Mouse (Mus musculus): ENCODE measurements around the gene Snrk. TPM values are rescaled to one million over a fixed set of nuclear protein-coding genes. Genes with fewer than 3 reads are reported as not detected.

Snrk gene
- total RNA-seq, 2 experiments from 2014 or later = 209 to 293 TPM

DNA sequence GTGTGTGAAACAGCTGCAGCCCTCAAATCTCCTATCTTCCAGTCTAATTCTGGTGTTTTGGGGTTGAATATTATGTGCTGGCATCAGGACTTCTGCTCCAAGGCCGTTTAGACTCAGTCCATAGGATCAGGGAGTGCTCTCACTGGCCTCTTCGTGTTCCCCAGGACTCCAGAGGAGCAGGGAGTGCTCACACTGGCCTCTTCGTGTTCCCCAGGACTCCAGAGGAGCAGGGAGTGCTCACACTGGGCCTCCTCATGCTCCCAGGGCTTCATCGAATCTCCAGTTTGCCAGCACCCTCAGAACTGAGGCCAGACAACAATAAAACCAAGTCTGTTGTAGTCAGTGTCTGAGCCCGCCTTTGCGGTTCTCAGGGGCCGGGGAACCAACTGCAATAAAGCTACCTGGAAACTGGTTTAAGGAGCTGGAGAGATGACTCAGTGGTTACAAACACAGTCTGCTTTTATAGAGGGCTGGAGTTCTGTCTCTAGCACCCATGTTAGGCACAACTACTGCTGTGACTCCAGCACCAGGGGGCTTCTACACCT is 12.7 kb upstream of the Snrk start:
- no peak for DNase-seq (ENCODE audit: low spot score in 2 of 2)

GRCm38 (mm10) chr9:122107701-122108375 is 9.2 kb upstream of the Snrk start:
- no peak for DNase-seq (ENCODE audit: low spot score in 2 of 2)

DNA sequence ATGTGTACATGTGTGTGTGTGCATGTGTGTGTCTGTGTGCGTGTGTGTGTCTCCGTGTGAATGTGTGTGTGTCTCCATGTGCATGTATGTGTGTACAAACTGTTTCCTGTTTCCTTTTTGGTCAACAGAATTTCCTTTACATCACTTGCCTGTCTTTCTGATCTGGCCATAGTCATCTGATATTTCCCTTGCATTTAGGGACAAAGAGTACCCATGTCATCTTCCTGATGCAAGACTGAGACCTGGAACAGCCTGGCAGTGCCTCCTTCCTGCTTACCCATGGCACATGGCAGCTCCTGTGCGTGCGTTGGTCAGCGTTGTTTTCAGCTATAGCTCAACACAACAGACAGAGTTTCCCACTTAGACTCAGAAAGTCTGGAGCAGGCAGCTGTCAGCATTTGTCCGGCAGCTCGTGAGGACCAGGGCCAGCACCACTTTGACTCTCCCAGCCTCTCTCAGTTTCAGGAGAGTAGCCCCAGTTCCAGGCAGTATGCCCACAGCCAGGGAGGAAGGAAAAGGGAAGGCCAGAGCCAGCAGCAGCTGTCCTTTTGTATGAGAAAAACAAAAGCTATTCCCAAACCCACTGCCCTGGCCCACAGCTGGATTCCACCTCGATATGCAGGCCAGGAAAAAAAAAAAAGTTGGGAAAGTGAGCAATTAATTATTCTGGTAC is 7.4 kb upstream of the Snrk start:
- DNase-seq (ENCODE audit: low spot score in 2 of 2) = no peak

DNA sequence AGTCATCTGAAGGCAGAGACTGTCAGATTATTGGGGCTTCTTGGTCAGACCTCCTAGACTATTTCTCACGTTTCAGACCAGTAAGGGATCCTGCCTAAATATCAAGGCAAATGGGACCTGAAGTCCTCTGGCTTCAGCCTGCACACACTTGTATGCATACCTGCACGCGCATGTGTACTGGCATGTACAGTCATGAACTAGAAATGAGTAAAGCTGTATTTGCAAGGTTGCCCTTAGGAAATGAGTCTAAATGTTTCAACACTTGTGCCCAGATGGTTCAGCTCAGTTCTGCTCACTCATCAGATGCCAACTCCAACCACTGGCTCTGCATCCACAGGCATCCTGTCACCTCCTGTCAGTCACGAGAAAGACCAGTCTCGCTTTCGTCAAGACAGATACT is 6.6 kb upstream of the Snrk start:
- no peak for DNase-seq (ENCODE audit: low spot score in 2 of 2)

- no peak for DNase-seq (ENCODE audit: low spot score in 2 of 2)
Measured at GRCm38 (mm10) chr9:122110921-122111320, 6.1 kb upstream of the Snrk start.

DNA sequence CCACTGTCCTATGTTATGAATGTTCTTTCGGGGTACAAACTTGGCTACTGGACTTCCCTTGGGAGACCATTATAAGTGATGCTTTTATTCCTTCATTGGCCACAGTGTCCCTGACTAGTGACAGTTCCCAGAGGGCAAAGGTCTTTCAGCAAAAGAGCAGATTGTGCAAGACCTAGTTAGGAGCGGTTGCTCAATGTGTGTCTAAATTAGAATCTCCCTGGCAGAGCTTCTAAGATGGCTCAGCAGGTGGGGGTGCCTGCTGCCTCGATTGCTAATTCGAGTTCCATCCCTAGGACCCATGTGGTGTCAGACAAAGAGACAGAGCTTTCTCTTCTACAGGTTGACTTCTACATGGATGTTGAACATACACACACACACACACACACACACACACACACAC is 1.5 kb upstream of the Snrk start:
- peak in 1 of 2 experiments; percentile 45 for DNase-seq (ENCODE audit: low spot score in 2 of 2)

GRCm38 (mm10) chr9:122116359-122116758 is 707 bp upstream of the Snrk start:
- DNase-seq (ENCODE audit: low spot score in 2 of 2) = peak in 1 of 2 experiments; percentile 12

- peak in 1 of 2 experiments; percentile 50 for DNase-seq (ENCODE audit: low spot score in 2 of 2)
Measured at GRCm38 (mm10) chr9:122117692-122118529, 845 bp downstream of the Snrk start.

DNA sequence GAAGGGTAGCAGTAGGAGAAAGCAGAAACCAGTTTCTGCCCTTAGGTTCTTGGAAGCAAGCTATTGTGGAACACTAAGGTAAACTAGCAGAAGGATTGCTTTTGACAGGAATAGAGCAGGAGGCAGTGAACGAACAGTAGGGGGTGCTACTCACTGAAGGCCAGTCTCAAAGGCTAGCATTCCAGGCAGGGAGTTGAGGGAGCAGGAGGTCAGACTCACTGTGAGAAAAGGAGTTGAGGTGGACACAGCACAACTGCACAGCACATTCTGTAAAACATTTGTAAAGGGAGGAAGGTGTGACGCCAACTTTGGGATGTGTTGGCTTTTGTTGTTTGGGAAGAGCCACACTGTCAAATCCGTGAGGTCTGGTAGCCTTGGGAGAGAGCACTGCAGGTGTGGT is 3.0 kb downstream of the Snrk start:
- DNase-seq (ENCODE audit: low spot score in 2 of 2) = peak; percentile 41 to 46

GRCm38 (mm10) chr9:122122113-122122512 is 5.0 kb downstream of the Snrk start:
- no peak for DNase-seq (ENCODE audit: low spot score in 2 of 2)

DNA sequence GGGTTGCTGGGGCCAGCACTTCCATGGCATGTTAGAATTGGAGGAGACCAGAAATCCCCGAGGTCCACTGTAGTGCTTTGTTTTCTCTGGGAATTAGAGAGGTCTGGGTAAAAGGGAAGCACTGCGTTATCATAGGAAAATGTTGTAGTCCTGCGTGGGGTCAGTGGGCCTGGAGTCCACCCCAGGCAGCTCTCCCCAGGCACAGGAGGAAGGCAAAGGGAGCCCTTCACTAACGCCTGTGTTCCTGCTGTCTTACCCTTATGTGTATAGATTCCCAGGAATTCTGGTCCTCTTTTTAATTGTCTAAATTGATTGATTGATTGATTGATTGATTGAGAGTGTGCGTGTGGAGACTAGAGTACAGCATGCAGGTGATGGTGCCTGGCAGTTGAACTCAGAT is 6.1 kb downstream of the Snrk start:
- no peak for DNase-seq (ENCODE audit: low spot score in 2 of 2)

GRCm38 (mm10) chr9:122125723-122126290 is 8.7 kb downstream of the Snrk start:
- DNase-seq (ENCODE audit: low spot score in 2 of 2) = no peak

GRCm38 (mm10) chr9:122126790-122127189 is 9.7 kb downstream of the Snrk start:
- DNase-seq (ENCODE audit: low spot score in 2 of 2) = no peak

DNA sequence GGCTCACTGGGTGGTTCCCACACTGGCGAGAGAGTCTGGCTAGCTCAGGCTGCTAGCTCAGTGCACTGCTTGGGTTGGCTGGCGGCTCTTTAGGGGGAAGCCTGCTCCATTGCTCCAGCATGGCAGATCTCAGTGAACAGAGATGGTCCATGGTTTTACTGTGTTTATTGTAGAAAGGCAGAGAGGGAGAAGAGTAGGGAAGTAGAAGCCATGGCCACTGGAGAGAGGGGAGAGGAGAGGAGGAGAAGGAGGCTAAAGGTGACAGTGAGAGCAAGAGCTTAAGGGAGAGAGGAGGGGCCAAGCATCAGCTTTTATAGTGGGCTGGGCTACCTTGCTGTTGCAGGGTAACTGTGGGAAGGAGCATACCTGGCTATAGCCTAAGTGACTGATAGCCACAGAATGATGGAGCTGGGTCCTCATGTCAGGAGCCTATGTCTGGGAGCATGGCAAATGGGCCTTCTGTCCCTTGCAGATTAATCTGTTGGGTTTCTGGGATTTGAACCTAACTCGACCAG is 10.3 kb downstream of the Snrk start:
- DNase-seq (ENCODE audit: low spot score in 2 of 2) = no peak

- DNase-seq (ENCODE audit: low spot score in 2 of 2) = no peak
Measured at GRCm38 (mm10) chr9:122128686-122129085, 11.6 kb downstream of the Snrk start.

DNA sequence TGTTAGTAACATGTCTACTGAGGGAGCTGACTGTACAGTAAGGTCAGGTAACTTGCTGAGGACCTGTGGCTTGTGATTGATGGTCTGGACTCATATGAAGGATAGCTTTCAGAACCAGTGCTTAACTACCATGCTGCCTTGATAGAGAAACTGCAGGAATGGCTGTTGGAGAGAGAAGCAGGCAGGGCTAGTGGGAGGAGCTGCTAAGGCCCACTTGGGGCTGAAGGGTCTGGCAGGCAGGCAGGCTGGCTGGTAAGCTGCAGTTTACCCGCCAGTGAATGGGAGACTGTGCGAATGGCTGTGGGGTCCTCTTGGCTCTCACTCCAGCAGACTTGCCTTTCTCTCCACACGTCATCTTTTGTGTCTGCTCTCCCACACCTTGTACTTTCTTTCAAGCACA is 13.6 kb downstream of the Snrk start:
- no peak for DNase-seq (ENCODE audit: low spot score in 2 of 2)

DNA sequence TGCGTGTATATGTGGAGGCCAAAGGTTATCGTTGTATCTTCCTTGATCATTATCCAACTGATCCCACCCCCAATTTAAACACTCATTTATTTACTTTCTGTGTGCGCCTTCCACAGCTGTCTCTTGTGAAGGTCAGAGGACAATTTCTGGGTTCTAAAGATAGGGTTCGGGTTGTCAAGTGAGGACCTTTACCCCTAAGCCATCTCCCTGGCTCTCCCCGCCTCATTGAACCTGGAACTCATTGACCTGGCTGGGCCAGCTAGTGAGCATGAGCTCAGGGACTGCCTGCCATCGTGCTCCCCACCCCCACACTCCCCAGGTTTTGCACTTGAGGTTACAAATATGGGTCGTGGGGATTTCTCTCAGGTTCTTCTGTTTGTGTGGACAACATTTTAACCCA is 15.1 kb downstream of the Snrk start:
- DNase-seq (ENCODE audit: low spot score in 2 of 2) = no peak

DNA sequence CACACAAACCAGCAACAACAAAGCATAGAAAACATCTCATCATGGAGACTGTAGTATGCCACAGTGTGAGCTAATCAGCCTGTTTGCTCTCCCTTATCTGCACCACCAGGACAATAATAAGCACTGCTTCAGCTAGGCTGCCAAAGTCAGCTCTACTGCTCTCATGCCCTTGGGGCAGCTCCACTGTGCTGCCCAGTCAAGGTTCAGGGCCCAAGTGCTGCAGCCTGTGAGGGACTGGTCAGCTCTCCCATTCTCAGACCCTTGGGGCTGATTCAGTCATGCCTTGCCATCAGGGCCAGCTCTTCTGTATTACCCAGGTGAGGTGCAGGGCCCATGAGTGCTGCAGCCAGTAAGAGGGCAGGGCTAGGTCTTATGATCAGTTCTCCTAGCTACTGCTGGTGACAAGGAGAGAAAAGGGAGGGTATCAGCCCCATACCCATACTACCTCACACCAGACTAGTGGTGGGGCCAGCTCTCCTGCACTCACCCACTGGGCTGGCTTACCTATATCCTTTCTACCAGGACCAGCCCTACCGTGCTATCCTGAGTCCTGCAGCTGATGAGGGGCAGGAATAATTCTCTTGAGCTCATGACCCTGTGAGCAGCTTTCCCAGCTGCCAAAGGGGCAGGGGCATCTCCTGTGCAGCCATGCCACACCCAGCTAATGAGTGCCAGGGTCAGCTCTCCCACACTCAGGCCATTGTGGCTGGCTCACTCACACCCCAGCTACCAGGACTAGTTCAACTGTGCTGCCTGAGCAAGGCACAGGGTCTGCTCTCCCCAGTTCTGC is 18.2 kb downstream of the Snrk start:
- no peak for DNase-seq (ENCODE audit: low spot score in 2 of 2)

GRCm38 (mm10) chr9:122135885-122136170 is 18.8 kb downstream of the Snrk start:
- DNase-seq (ENCODE audit: low spot score in 2 of 2) = no peak

DNA sequence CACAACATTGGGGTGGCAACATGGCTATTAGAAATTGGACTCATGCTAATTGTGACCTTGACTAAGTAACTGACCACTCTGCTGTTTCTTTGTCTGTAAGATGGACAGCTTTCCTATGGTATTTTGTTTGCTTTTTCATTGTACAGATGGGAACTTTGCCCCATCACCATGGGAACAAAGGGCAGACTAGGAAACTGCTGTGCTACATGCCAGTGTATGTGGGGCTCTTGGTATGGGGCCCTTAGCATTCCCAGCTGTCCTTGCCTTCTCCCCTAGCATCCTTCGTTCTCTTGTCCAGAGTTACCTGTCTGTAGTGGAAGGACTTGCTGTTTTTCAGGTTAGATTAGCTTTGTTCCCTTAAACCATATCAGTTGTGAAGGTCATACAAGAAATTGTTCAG is 20.9 kb downstream of the Snrk start:
- DNase-seq (ENCODE audit: low spot score in 2 of 2) = no peak
